Mouse (Mus musculus) urinary bladder, postnatal 36 days (tissue): ENCODE measurements around the gene Srgap1.

Source experiments
- DNase-seq, 2 experiments: peaks; one replicate each; pipeline ENCODE4 v3.0.0; 2022; ENCODE audit warnings: low spot score in 2 of 2, mixed read lengths in 1 of 2

Srgap1 gene

GRCm38 (mm10) chr10:121764469-121765173 is 282.5 kb downstream of the Srgap1 start:
- no peak for DNase-seq

DNA sequence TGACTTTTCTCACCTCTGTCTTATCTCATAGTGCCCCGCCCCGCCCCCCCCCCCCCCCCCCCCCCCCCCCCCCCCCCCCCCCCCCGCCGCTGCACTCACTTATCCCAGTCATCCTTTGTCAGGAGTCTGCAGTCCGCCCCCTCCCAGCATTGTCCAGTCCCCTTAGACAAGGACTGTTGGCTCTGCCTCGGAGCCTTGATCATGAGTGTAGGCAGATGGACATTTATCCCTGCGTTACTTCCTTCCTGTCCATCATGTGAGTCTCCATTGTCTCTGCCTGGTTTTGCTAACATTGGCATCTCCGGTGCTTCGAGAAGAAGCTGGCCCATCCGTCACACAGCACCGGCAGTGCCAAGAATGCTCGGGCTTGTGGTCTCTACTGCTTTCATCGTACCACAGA is 283.9 kb downstream of the Srgap1 start:
- no peak for DNase-seq

DNA sequence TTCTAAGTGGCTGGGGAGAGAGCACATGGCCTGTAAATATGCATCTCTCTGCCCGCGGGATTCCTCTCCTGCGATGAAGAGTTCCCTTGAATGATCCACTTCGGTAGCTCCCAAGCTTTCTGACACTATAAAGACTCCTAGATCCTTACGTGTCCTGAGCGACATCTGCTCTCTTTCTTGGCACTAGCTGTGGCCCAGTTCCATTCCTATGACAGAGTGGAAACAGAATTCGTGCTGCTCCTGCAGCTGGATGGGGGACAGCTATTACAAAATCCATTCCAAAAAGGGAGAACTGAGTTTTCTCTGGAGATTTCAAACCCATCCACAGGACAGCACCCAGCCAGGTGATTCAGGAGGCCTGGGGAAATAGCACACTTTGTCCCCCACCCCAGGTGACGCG is 285.0 kb downstream of the Srgap1 start:
- no peak for DNase-seq

DNA sequence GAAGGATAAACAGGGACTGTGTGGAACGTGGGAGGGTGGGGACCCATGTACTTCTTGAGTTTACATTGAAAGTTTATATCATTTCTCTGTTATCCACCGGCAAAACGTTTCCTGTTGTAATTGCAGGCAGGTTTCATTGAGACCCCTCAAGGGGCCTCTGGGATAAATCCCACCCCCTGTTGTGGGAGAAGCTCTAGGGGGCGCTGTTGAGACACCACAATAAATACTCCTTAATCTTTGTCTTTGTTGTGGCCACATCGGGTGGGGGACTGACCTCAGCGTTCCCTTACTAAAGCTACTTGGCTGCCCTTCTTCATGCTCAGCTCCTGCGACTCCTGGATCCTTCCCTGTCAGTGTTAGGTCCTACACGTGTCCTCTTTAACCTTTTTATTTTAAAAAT is 288.0 kb downstream of the Srgap1 start:
- DNase-seq, result no peak

DNA sequence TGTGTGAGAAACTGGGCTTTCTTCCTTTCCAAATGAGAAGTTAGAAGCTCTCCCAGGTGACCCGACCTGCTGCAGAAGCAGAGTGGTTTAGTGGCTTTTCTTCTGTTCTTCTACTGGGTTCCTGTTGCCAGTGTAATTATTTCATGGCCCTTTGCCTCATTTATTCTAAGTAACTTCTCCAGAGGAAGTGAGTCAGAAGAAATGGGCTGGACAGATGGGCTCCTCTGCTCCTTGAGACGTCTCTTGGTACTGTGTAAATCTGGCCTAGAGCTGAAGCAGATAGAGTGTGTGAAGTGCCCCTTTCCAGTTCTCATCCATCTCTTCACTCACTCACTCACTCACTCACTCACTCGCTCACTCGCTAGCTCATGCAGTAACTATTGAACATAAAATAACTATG is 290.4 kb downstream of the Srgap1 start:
- DNase-seq, result no peak

DNA sequence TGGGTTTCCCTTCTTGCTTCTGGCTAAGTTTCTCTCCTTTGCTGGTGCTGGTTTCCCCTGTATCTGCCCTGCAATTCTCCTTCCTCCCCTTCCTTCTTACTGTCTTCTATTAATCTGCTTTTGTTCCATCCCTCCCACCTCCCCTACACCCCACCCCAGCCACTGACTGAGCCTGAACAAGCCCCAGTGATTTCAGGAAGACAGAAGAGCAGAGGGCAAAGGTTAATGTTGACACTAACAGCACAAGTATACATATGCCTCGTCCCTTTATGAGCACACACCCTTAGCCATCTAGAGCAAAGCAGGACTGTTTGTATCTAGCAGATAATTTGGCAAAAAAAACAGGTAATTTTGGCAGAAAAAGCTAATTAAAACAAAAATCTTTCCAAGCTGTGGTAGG is 291.3 kb downstream of the Srgap1 start:
- DNase-seq, result no peak

DNA sequence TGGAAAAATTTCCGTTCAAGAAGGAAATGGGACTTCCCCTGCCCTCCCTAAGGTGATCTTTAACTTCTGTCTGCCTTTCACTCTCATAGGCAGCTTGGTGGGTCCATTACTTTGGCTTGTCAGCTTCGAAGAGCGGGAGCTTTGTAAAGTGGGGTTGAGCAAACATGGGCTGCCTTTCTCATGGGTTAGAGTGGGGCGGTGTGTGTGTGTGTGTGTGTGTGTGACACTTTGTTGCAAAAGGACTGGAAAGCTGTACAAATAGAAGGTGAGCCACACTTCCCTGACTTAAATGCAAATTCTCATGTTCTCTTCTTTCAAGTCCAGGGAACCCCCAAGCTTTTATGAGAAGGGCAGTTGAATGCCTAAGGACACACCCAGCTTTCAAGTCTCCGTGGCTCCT is 292.9 kb downstream of the Srgap1 start:
- no peak for DNase-seq

DNA sequence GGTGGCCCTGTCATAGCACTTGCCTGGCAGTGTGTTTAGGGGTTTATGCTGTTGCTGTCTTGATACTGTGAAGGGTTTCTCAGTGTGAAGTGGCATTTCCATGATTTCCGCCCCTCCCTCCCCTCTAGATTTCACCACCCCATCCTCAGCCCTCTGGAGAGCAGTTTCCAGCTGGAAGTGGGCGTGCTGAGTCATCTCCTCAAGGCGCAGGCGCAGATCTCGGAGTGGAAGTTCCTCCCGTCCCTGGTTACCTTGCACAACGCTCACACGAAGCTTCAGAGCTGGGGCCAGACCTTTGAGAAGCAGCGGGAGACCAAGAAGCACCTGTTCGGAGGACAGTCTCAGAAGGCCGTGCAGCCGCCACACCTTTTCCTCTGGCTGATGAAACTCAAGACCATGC is 296.9 kb downstream of the Srgap1 start:
- DNase-seq, result no peak

DNA sequence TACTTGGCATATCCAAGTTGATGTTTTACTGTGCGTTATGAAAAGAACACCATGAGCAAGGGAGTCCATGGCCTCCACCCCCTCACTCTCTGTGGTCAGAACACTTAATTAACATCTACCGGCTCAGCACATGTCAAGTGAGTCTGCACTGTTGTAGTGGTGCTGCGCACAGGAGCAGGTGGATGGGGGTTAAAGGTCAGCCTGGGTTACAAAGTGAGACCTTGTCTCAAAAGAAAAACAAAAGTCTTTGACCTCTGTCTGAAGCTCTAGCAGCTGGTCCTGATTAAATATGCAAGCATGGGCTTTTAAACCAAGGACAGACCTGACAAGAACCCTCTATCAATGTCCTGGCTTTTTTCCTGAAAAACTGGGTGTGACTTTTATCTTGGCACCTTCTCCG is 304.8 kb downstream of the Srgap1 start:
- no peak for DNase-seq

DNA sequence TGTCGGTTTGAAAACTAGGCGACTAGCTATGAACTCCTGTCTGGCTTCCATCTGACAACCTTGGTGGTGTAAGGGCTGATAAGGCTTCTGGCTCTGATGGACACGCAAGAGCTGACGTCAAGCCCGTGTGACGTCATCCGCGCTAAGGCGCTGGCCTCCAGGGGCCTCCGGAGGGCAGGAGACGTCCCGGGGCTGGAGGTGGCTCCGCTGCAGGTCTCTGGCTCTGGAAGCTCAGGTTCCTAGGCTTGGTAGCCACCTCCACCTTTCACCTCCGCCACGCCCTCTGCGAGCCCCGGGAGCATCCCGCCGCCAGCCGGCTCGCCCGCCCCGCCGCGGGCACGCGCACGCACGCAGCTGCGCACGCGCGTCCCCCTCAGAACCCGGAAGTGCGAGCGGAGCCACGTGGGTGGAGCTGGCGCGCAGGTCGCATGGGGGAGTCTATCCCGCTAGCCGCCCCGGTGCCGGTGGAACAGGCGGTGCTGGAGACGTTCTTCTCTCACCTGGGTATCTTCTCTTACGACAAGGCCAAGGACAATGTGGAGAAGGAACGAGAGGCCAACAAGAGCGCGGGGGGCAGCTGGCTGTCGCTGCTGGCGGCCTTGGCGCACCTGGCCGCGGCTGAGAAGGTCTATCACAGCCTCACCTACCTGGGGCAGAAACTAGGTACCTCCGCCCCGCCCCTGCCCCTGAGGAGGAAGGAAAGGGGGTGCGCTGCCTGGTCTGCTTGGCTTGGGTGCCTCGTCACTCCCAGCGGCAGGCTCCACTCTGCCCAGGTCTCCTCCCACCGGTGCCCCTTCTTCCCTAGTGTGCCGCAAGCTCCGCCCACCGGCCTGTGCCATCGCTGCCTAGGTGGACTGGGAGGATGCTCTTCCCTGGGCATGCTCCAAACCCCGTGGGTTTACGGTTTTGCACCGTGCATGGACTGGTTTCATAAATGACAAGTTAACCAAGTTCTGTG is 307.3 kb downstream of the Srgap1 start, which contains the start of gene BC048403:
Gene BC048403 (plus strand): TSS at position 390 of the 958 bp plus-strand sequence.
- DNase-seq, result peak; percentile 79 to 85

DNA sequence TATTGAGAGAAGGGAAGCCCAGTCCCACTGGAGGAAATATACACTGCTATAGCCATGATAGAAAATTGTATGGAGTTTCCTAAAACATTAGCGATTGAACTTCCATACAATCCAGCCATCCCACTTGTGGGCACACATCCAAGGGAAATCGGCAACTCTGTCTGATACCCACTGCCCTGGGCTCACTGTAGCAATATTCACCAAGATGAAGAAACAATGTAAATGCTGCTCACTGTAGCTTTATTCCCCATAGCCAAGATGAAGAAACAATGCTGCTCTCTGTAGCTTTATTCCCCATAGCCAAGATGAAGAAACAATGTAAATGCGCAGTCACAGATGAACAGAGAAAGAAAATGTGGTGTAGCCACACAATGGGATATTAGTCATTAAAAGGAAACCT is 309.9 kb downstream of the Srgap1 start:
- DNase-seq, result no peak

DNA sequence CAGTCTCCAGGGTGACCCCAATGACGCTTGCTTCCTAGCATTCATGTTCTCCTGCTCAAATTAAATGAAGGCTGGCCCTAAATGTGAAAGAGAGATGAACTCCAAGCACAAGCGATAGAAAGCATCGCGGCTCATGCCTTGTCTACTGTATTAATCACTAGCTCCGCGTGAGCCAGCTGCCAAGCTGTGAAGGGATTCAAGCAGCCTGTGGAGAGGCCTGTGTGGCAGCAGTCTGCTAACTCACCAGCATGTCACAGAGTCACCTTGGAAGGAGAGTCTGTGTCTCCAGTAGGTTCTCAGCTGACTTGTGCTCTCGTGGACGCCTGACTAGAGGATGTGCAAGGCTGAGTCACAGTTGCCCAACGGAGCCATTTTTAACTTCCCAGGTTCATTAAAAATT is 314.6 kb downstream of the Srgap1 start:
- DNase-seq, result no peak

DNA sequence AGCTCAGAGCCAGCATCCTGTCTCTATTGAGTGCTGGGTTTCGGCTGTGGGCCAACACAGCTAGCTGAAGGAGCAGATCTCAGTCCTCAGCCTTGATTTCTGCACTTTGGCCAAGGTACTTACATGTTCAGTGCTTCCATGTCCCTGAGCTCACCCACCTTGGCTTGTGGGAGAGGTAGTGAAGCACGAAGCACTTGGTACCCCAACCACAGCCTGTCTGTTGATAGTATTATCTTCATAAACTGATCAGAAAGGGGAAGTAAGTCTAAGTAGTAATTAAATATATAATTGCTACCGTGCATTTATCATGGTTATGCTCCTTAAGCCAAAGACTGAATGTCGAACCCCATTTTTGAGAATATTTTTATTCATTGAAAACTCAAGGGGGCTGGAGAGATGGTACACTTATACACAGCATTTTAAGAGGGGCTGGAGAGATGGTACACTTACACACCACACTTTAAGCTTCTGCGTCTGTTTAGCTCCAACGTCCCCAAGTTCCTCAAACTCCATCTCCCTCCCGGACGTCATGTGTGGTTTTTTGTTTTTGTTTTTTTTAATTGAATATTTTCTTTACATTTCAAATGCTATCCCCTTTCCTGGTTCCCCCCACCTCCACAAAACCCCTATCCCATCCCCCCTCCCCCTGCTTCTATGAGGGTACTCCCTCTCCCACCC is 315.9 kb downstream of the Srgap1 start:
- DNase-seq, result no peak
